7 mouse cellular contexts compared by ENCODE assay signal in genomic region chr16:25016261-25016836, GRCm38 (mm10).
A peak's percentile ranks its signal among the peaks of the same experiment; 100 is the strongest.
DNase-seq lines count a peak whose midpoint lies in the region; ATAC-seq lines count a peak whose summit lies in the region.

No protein-coding gene starts in this region.

- peak; percentile 18 for DNase-seq in adrenal gland, adult 8-10 months
- DNase-seq in cerebellum, adult 11-12 months = peak; percentile 48
- peak; percentile 62 to 69 for DNase-seq in left cerebral cortex, postnatal 36 days (ENCODE audit: low spot score in 2 of 2)
- DNase-seq in urinary bladder, postnatal 4 days (ENCODE audit: low spot score in 2 of 2) = no peak
- no peak for DNase-seq in embryo, embryonic 10.5 days (ENCODE audit: low spot score)

- H3K4me1 ChIP-seq in hindbrain, embryonic 15.5 days (replicated peaks) = peaks cover 7% of the 10 kb centered on the region

- no peaks in the 10 kb centered on the region for H3K36me3 ChIP-seq in hindbrain, embryonic 15.5 days

- H3K9me3 ChIP-seq in hindbrain, embryonic 15.5 days = no peaks in the 10 kb centered on the region

- no peak overlapping the region for H3K4me2 ChIP-seq in hindbrain, embryonic 15.5 days

- intact Hi-C loops in left cerebral cortex, postnatal 36 days (cut with DNase I) = loop anchor here (1.0 kb wide), 1 partner anchor 43 kb away; no protein-coding TSS in a partner anchor

- peak overlapping the region; percentile 56 for H3K27ac ChIP-seq in hindbrain, embryonic 15.5 days (replicated peaks)

- peak; percentile 94 for ATAC-seq in hindbrain, embryonic 15.5 days (ENCODE audit: low FRiP score, low read depth)
- ATAC-seq in monocyte, adult 5-6 weeks (replicated peaks; ENCODE audit: insufficient number of reproducible peaks, low FRiP score, low TSS enrichment, poor library complexity, severe bottlenecking) = no peak

- 34% methylated on average over 4 of the region's 4 CpGs for WGBS in hindbrain, embryonic 15.5 days

- H3K27me3 ChIP-seq in hindbrain, embryonic 15.5 days = 0 out of 2 replicates have a peak, but pooled peaks cover 4% of the 10 kb centered on the region

- no peak overlapping the region for H3K9ac ChIP-seq in hindbrain, embryonic 15.5 days

- H3K4me3 ChIP-seq in hindbrain, embryonic 15.5 days = no peak overlapping the region

Comparison
In these comparisons a context has a peak if more than half of its experiments do, and no peak if none do; other contexts are left out.
1. DNase-seq: peak in adrenal gland, adult 8-10 months (single experiment), cerebellum, adult 11-12 months (single experiment) and left cerebral cortex, postnatal 36 days (2 of 2); none in urinary bladder, postnatal 4 days (0 of 2) and embryo, embryonic 10.5 days (single experiment).